In the genomic region with DNA sequence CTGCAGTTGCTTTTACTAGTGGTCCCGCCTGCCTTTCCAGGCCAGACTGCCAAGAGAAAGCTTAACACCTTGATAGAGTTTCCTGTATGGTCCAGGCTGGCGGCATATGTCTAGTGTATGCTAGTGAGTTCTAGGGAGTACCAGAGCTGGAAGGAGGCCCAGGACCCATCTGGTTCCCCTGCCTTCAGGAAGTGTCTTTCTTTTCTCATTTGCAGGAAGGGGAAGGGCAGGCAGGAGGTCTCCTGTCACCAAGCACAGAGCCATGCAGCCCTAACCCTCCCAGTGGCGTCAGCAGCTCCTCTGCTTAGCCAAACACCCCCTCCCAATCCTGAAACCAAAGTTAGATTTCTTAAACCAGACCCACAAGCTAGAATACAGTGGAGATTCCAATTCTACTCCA, we compare ENCODE assay signal across 8 mouse cellular contexts. TPM values are rescaled to one million over a fixed set of nuclear protein-coding genes. Genes with fewer than 3 reads are reported as not detected.
DNase-seq lines count a peak whose midpoint lies in the region; ATAC-seq and TF ChIP-seq lines count a peak whose summit lies in the region.

No protein-coding gene starts in this region.

- 0 out of 2 replicates have a peak overlapping the region, but pooled peaks have one; percentile 23 for H3K4me3 ChIP-seq in left cerebral cortex, adult 2 months
- peak overlapping the region; percentile 12; the same call in 1 of the 2 replicates for H3K4me3 ChIP-seq in heart, adult 2 months
- peak overlapping the region; percentile 39; the same call in 1 of the 2 replicates for H3K4me3 ChIP-seq in neural tube, embryonic 15.5 days (replicated peaks)

- no peaks in the 10 kb centered on the region for H3K27me3 ChIP-seq in heart, adult 2 months (ENCODE audit: control insufficient read depth, insufficient read depth, low read length)
- H3K27me3 ChIP-seq in neural tube, embryonic 15.5 days (replicated peaks) = peaks cover 14% of the 10 kb centered on the region; the same call in 1 of the 2 replicates

- TF ChIP-seq EP300 in heart, adult 2 months (IDR thresholded peaks at IDR 0.05; ENCODE audit: insufficient read depth, low read depth, low read length) = 0 out of 2 replicates have a peak, but pooled peaks have one; percentile 51

- no peak for DNase-seq in left cerebral cortex, adult 2 months (ENCODE audit: extremely low spot score in 1 of 2, low spot score in 2 of 2)
- no peak for DNase-seq in left cerebral cortex, adult 18-20 months (ENCODE audit: low spot score in 2 of 2)
- peak; percentile 49 for DNase-seq in cerebellum, adult 8-10 months
- DNase-seq in heart, adult 2 months = peak; percentile 36 to 50
- DNase-seq in kidney, adult 18-20 months = peak; percentile 25
- DNase-seq in lung, adult 18-20 months = peak; percentile 18 to 26
- no peak for DNase-seq in urinary bladder, postnatal 4 days (ENCODE audit: low spot score in 2 of 2)

- no peaks in the 10 kb centered on the region for H3K36me3 ChIP-seq in heart, adult 2 months (ENCODE audit: control insufficient read depth, insufficient read depth, low read length)
- H3K36me3 ChIP-seq in neural tube, embryonic 15.5 days = no peaks in the 10 kb centered on the region

- H3K4me1 ChIP-seq in heart, adult 2 months (ENCODE audit: control insufficient read depth, insufficient read depth, low read length) = peaks cover 5% of the 10 kb centered on the region
- peaks cover 18% of the 10 kb centered on the region for H3K4me1 ChIP-seq in neural tube, embryonic 15.5 days

- no peak for ATAC-seq in neural tube, embryonic 15.5 days (ENCODE audit: low FRiP score)

- H3K4me2 ChIP-seq in neural tube, embryonic 15.5 days = peak overlapping the region; percentile 70

- no peaks in the 10 kb centered on the region for H3K79me2 ChIP-seq in heart, adult 2 months (replicated peaks; ENCODE audit: control insufficient read depth, insufficient read depth, low read length)

- no peak for TF ChIP-seq CTCF in left cerebral cortex, adult 2 months (IDR thresholded peaks at IDR 0.05)
- no peak for TF ChIP-seq CTCF in heart, adult 2 months (IDR thresholded peaks at IDR 0.05)

- intact Hi-C loops in left cerebral cortex, adult 2 months (cut with DNase I) = no loop called here
- intact Hi-C loops in heart, adult 2 months (cut with DNase I) = no loop called here

- peak overlapping the region; percentile 1; the same call in 1 of the 2 replicates for H3K9ac ChIP-seq in heart, adult 2 months (ENCODE audit: low read depth, low read length)
- no peak overlapping the region for H3K9ac ChIP-seq in neural tube, embryonic 15.5 days (replicated peaks)

- H3K9me3 ChIP-seq in neural tube, embryonic 15.5 days (replicated peaks) = no peaks in the 10 kb centered on the region

- WGBS in heart, adult 2 months = 25% methylated on average over 3 of the region's 3 CpGs
- 31% methylated on average over 3 of the region's 3 CpGs for WGBS in neural tube, embryonic 15.5 days

- no peak overlapping the region for H3K27ac ChIP-seq in left cerebral cortex, adult 2 months
- no peak overlapping the region for H3K27ac ChIP-seq in heart, adult 2 months
- no peak overlapping the region for H3K27ac ChIP-seq in neural tube, embryonic 15.5 days (replicated peaks)

- TF ChIP-seq POLR2A in heart, adult 2 months (IDR thresholded peaks at IDR 0.05; ENCODE audit: insufficient read depth, low read depth, low read length) = no peak

RNA-seq across cellular contexts. Expression of a gene that starts 1.1 kb away (rescaled TPM):
- 1 to 10 TPM; 6.8 to 7.4 TPM for total RNA-seq in left cerebral cortex, adult 2 months (2021)
- 1 to 10 TPM; 5.4 to 6.3 TPM for total RNA-seq in left cerebral cortex, adult 18-20 months (2021)
- total RNA-seq in heart, adult 2 months (2021) = 1 to 10 TPM; 7.6 to 7.7 TPM
- polyA plus RNA-seq in heart, adult 2 months (2012; rRNA removed) = 3.0 and 3.1 TPM in 2 replicates
- polyA plus RNA-seq in neural tube, embryonic 15.5 days (2015; fragmentation: Nextera tagmentation; extraction: Ambion mirVana) = 5.2 and 5.6 TPM in 2 replicates

RNA-seq across cellular contexts. Expression of a gene that starts 15.1 kb away (rescaled TPM):
- total RNA-seq in left cerebral cortex, adult 2 months (2021) = not detected
- not detected for total RNA-seq in left cerebral cortex, adult 18-20 months (2021)
- total RNA-seq in heart, adult 2 months (2021) = not detected
- not detected in 2 replicates for polyA plus RNA-seq in heart, adult 2 months (2012; rRNA removed)
- polyA plus RNA-seq in neural tube, embryonic 15.5 days (2015; fragmentation: Nextera tagmentation; extraction: Ambion mirVana) = not detected in 2 replicates

RNA-seq across cellular contexts. Expression of a gene that starts 26.1 kb away (rescaled TPM):
- total RNA-seq in left cerebral cortex, adult 2 months (2021) = not detected
- not detected for total RNA-seq in left cerebral cortex, adult 18-20 months (2021)
- not detected for total RNA-seq in heart, adult 2 months (2021)
- polyA plus RNA-seq in heart, adult 2 months (2012; rRNA removed) = 0.12 TPM in 1 of 2 replicates, not detected in the other
- polyA plus RNA-seq in neural tube, embryonic 15.5 days (2015; fragmentation: Nextera tagmentation; extraction: Ambion mirVana) = 0.37 TPM in 2 replicates

Comparison
In these comparisons a context has a peak if more than half of its experiments do, and no peak if none do; other contexts are left out.
1. DNase-seq: peak in cerebellum, adult 8-10 months (single experiment), heart, adult 2 months (2 of 2), kidney, adult 18-20 months (single experiment) and lung, adult 18-20 months (2 of 2); none in left cerebral cortex, adult 2 months (0 of 2), left cerebral cortex, adult 18-20 months (0 of 2) and urinary bladder, postnatal 4 days (0 of 2).
2. Peak in every context shown above with its lines, with median percentiles within 50 percentile points of each other: H3K4me3 ChIP-seq.